Mouse (Mus musculus) frontal cortex, postnatal 10 days (tissue): ENCODE data around the gene Lipt2.

ENCODE experiments used
- DNase-seq, 2 experiments: peaks; one replicate each; pipeline ENCODE4 v3.0.0; 2022; ENCODE audit warnings: low spot score in 2 of 2, mixed read lengths in 1 of 2

The Lipt2 gene

GRCm38 (mm10) chr7:100159105-100159841, at the start of gene Lipt2:
Gene Lipt2 (plus strand): TSS chr7:100159277.
- DNase-seq: peak; percentile 86 to 89

- DNase-seq: no peak
These were observed 47.6 kb upstream of the Lipt2 start for GRCm38 (mm10) chr7:100111506-100111905.

GRCm38 (mm10) chr7:100113821-100114220, 45.3 kb upstream of the Lipt2 start:
- DNase-seq: no peak

- no peak for DNase-seq
These were observed 44.8 kb upstream of the Lipt2 start for GRCm38 (mm10) chr7:100114279-100114678.

GRCm38 (mm10) chr7:100120791-100121261, 38.3 kb upstream of the Lipt2 start:
- peak in 1 of 2 experiments; percentile 7 for DNase-seq

- peak; percentile 97 to 99 for DNase-seq
These were observed 37.7 kb upstream of the Lipt2 start, which contains the start of gene Pold3 for GRCm38 (mm10) chr7:100121376-100121789. Gene Pold3 (minus strand): TSS chr7:100121565.

GRCm38 (mm10) chr7:100123486-100123885, 35.6 kb upstream of the Lipt2 start:
- peak in 1 of 2 experiments; percentile 20 for DNase-seq

GRCm38 (mm10) chr7:100124211-100124610, 34.9 kb upstream of the Lipt2 start:
- DNase-seq: peak in 1 of 2 experiments; percentile 16

GRCm38 (mm10) chr7:100125166-100125565, 33.9 kb upstream of the Lipt2 start:
- no peak for DNase-seq

- DNase-seq: no peak
These were observed 32.6 kb upstream of the Lipt2 start for GRCm38 (mm10) chr7:100126514-100126913.

GRCm38 (mm10) chr7:100128262-100129041, 30.6 kb upstream of the Lipt2 start:
- DNase-seq: no peak

GRCm38 (mm10) chr7:100130592-100130991, 28.5 kb upstream of the Lipt2 start:
- no peak for DNase-seq

- no peak for DNase-seq
These were observed 26.7 kb upstream of the Lipt2 start for GRCm38 (mm10) chr7:100132379-100132778.

GRCm38 (mm10) chr7:100137038-100137437, 22.0 kb upstream of the Lipt2 start:
- no peak for DNase-seq

GRCm38 (mm10) chr7:100138075-100138474, 21.0 kb upstream of the Lipt2 start:
- DNase-seq: no peak

- no peak for DNase-seq
These were observed 18.5 kb upstream of the Lipt2 start for GRCm38 (mm10) chr7:100140591-100140990.

- DNase-seq: no peak
These were observed 10.5 kb upstream of the Lipt2 start for GRCm38 (mm10) chr7:100148586-100148985.

GRCm38 (mm10) chr7:100150086-100150485, 9.0 kb upstream of the Lipt2 start:
- DNase-seq: no peak

GRCm38 (mm10) chr7:100150626-100151025, 8.5 kb upstream of the Lipt2 start:
- no peak for DNase-seq

GRCm38 (mm10) chr7:100157669-100158068, 1.4 kb upstream of the Lipt2 start:
- no peak for DNase-seq

GRCm38 (mm10) chr7:100160006-100160405, 929 bp downstream of the Lipt2 start:
- no peak for DNase-seq

- DNase-seq: no peak
These were observed 4.4 kb downstream of the Lipt2 start for GRCm38 (mm10) chr7:100163506-100163905.

GRCm38 (mm10) chr7:100168654-100169053, 9.6 kb downstream of the Lipt2 start:
- no peak for DNase-seq
